Mouse (Mus musculus) lung, adult 2 months (tissue): ENCODE results near the gene Nek8. TPM values are rescaled to one million over a fixed set of nuclear protein-coding genes. Genes with fewer than 3 reads are reported as not detected.

Experiments
- DNase-seq: peaks from one replicate; pipeline ENCODE4 v3.0.0; 2022
- H3K4me1 ChIP-seq: fragments of 200-500 bp; 2 replicates; pipeline ENCODE4 v1.6.1; 2011; ENCODE audit warnings: low read length; ENCODE audit not compliant: control insufficient read depth, insufficient read depth
- H3K4me3 ChIP-seq: fragments of 200-500 bp; replicated peaks from 2 replicates; pipeline ENCODE3; 2011; ENCODE audit warnings: low read depth, mild to moderate bottlenecking, control low read depth, low read length; ENCODE audit errors: extremely low read depth
- CTCF ChIP-seq: fragments of 200-500 bp; IDR thresholded peaks from 2 replicates; pipeline ENCODE4 v1.5.1; 2011; ENCODE audit warnings: mild to moderate bottlenecking, low read length, control low read depth; ENCODE audit not compliant: insufficient read depth
- POLR2A ChIP-seq: fragments of 200-500 bp; IDR thresholded peaks from 2 replicates; pipeline ENCODE4 v1.6.1; 2011; ENCODE audit warnings: low read depth, mild to moderate bottlenecking, control low read depth, low read length, borderline replicate concordance; ENCODE audit errors: extremely low read depth
- WGBS: fragments of 180-500 bp; shearing (Covaris S2); methylation state at CpG from one replicate; pipeline ENCODE4 v1.1.7; 2018; 5-methylcytosine and 5-hydroxymethylcytosine counted together
- polyA plus RNA-seq: library from polyadenylated mRNA; depleted of rRNA; stranded (reverse); fragments of >200 nt; gene quantifications from 2 replicates; pipeline ENCODE4 v1.2.3, GENCODE M21; 2012

Nek8 gene
- polyA plus RNA-seq, 1 experiment: 18.9 TPM

GRCm38 (mm10) chr11:78167257-78167959 is 9.1 kb downstream of the Nek8 start:
- Histone ChIP-seq H3K4me1 (peaks cover 10% of the 10 kb centered on the region), H3K4me3 (no peak overlapping the region)
- no peak for DNase-seq
- 92% methylated on average over 14 of the region's 14 CpGs for WGBS
- TF ChIP-seq CTCF (no peak), POLR2A (no peak)

GRCm38 (mm10) chr11:78166640-78167039 is 9.8 kb downstream of the Nek8 start:
- peaks cover 10% of the 10 kb centered on the region for H3K4me1 ChIP-seq
- H3K4me3 ChIP-seq: no peak overlapping the region
- WGBS: 83% methylated on average over 6 of the region's 6 CpGs
- DNase-seq: no peak
- TF ChIP-seq CTCF (no peak), POLR2A (no peak)

- Histone ChIP-seq H3K4me1 (peaks cover 10% of the 10 kb centered on the region), H3K4me3 (no peak overlapping the region)
- DNase-seq: no peak
- 56% methylated on average over 4 of the region's 4 CpGs for WGBS
- TF ChIP-seq CTCF (no peak), POLR2A (no peak)
Measured at GRCm38 (mm10) chr11:78166161-78166560, 10.3 kb downstream of the Nek8 start.

GRCm38 (mm10) chr11:78165761-78166109 is 10.7 kb downstream of the Nek8 start:
- Histone ChIP-seq H3K4me1 (peaks cover 10% of the 10 kb centered on the region), H3K4me3 (peak overlapping the region; percentile 68)
- TF ChIP-seq POLR2A (no peak), CTCF (no peak)
- WGBS: 1% methylated on average over 16 of the region's 16 CpGs
- DNase-seq: no peak

GRCm38 (mm10) chr11:78164924-78165760 is 11.3 kb downstream of the Nek8 start, which contains the start of gene Traf4:
Traf4 (minus strand) TSS chr11:78165589.
- WGBS: under 1% methylated on average over 76 of the region's 78 CpGs
- peaks cover 10% of the 10 kb centered on the region for H3K4me1 ChIP-seq
- peak; percentile 87 for DNase-seq
- peak within 1 kb of the TSS; percentile 80 for H3K4me3 ChIP-seq
- TF ChIP-seq CTCF (no peak), POLR2A (peak; percentile 51; the same call in 1 of the 2 replicates)

- no peak for DNase-seq
- Histone ChIP-seq H3K4me1 (peaks cover 10% of the 10 kb centered on the region), H3K4me3 (peak overlapping the region; percentile 80)
- TF ChIP-seq CTCF (no peak), POLR2A (no peak)
- WGBS: under 1% methylated on average over 14 of the region's 14 CpGs
Measured at GRCm38 (mm10) chr11:78164604-78164923, 11.9 kb downstream of the Nek8 start.

- peak overlapping the region; percentile 80 for H3K4me3 ChIP-seq
- H3K4me1 ChIP-seq: peaks cover 10% of the 10 kb centered on the region
- TF ChIP-seq POLR2A: no peak
- no peak for TF ChIP-seq CTCF
- peak; percentile 49 for DNase-seq
- WGBS: 3% methylated on average over 22 of the region's 22 CpGs
Measured at GRCm38 (mm10) chr11:78163681-78164603, 12.5 kb downstream of the Nek8 start.

- Histone ChIP-seq H3K4me1 (peaks cover 10% of the 10 kb centered on the region), H3K4me3 (no peak overlapping the region)
- WGBS: 79% methylated on average over 2 of the region's 2 CpGs
Measured at GRCm38 (mm10) chr11:78163045-78163444, 13.4 kb downstream of the Nek8 start.

GRCm38 (mm10) chr11:78162504-78162903 is 14.0 kb downstream of the Nek8 start:
- TF ChIP-seq CTCF (no peak), POLR2A (no peak)
- H3K4me1 ChIP-seq: peaks cover 10% of the 10 kb centered on the region
- DNase-seq: no peak
- 41% methylated on average over 6 of the region's 6 CpGs for WGBS
- H3K4me3 ChIP-seq: no peak overlapping the region

More at GRCm38 (mm10) chr11:78163045-78163444, 13.4 kb downstream of the Nek8 start:
- TF ChIP-seq CTCF (no peak), POLR2A (no peak)
- no peak for DNase-seq

GRCm38 (mm10) chr11:78161968-78162367 is 14.5 kb downstream of the Nek8 start:
- DNase-seq: no peak
- 28% methylated on average over 4 of the region's 4 CpGs for WGBS
- H3K4me1 ChIP-seq: peaks cover 10% of the 10 kb centered on the region
- no peak for TF ChIP-seq POLR2A
- TF ChIP-seq CTCF: no peak
- no peak overlapping the region for H3K4me3 ChIP-seq
